Mouse (Mus musculus): Measurements from ENCODE around the gene Gm21732. TPM values are rescaled to one million over a fixed set of nuclear protein-coding genes. Genes with fewer than 3 reads are reported as not detected.
"Not testable (repeated sequence)": the region's sequence is repeated elsewhere in the genome, so short reads cannot be mapped to it uniquely, and the experiment has no call there.

The Gm21732 gene
- polyA plus RNA-seq (2014; fragmentation: Nextera tagmentation; extraction: Ambion mirVana) = not detected in 2 replicates

- H3K27me3 ChIP-seq (ENCODE audit: control insufficient read depth, insufficient read depth, low read length); H3K36me3 ChIP-seq (ENCODE audit: control insufficient read depth, insufficient read depth, low read length); H3K9ac ChIP-seq (ENCODE audit: low read depth, low read length); H3K4me2 ChIP-seq (replicated peaks; ENCODE audit: low read depth, low read length); H3K4me3 ChIP-seq (ENCODE audit: low read length); ATAC-seq (ENCODE audit: low FRiP score, low TSS enrichment); H3K9me3 ChIP-seq (ENCODE audit: control insufficient read depth, low read length); H3K4me1 ChIP-seq (ENCODE audit: control insufficient read depth, insufficient read depth, low read length); H3K27ac ChIP-seq (ENCODE audit: low read depth, low read length): not testable (repeated sequence)
- WGBS = no CpG with 5 or more reads among the region's 2 CpGs
Measured at GRCm38 (mm10) chrY:38575591-38575990, at the start of gene Gm21732. Gene Gm21732, minus strand, starts transcription at chrY:38575691.

Other genes starting within 250 kb of the Gm21732 start
- gene Gm20897, start 73.5 kb downstream of the Gm21732 start, polyA plus RNA-seq (2014; fragmentation: Nextera tagmentation; extraction: Ambion mirVana) = not detected in 2 replicates